Mouse (Mus musculus) neural tube, embryonic 12.5 days (tissue): ENCODE measurements at regions not wholly inside any gene's neighbourhood (a gene's known extent, or its start where the extent isn't known, plus 50 kb on each side); places are given as distances from the start of the nearest gene placed in this dataset.
A peak's percentile ranks its signal among the peaks of the same experiment; 100 is the strongest.

ENCODE experiments used
- ATAC-seq: fragments of 200-750 bp; cut with Nextera tagmentation; 2 replicates; pipeline ENCODE4 v1.8.0; 2017; ENCODE audit warnings: low read depth, mild to moderate bottlenecking, moderate TSS enrichment, moderate library complexity; ENCODE audit not compliant: low FRiP score
- H3K27ac ChIP-seq: fragments of 300-500 bp; sonication (generic); 2 replicates; pipeline ENCODE4 v1.5.1; 2016
- H3K27me3 ChIP-seq: fragments of 300-500 bp; sonication (generic); replicated peaks from 2 replicates; pipeline ENCODE4 v1.6.1; 2016; ENCODE audit warnings: mild to moderate bottlenecking
- H3K36me3 ChIP-seq: fragments of 300-500 bp; sonication (generic); 2 replicates; pipeline ENCODE4 v1.6.1; 2016; ENCODE audit warnings: mild to moderate bottlenecking
- H3K4me1 ChIP-seq: fragments of 300-500 bp; sonication (generic); 2 replicates; pipeline ENCODE4 v1.6.1; 2016
- H3K4me2 ChIP-seq: fragments of 300-500 bp; sonication (generic); replicated peaks from 2 replicates; pipeline ENCODE4 v1.6.1; 2016; ENCODE audit warnings: mild to moderate bottlenecking
- H3K4me3 ChIP-seq: fragments of 300-500 bp; sonication (generic); 2 replicates; pipeline ENCODE4 v1.5.1; 2016
- H3K9ac ChIP-seq: fragments of 300-500 bp; sonication (generic); 2 replicates; pipeline ENCODE4 v1.6.1; 2016; ENCODE audit warnings: mild to moderate bottlenecking
- H3K9me3 ChIP-seq: fragments of 300-500 bp; sonication (generic); 2 replicates; pipeline ENCODE4 v1.6.1; 2016; ENCODE audit warnings: mild to moderate bottlenecking
- WGBS: fragments of 180-500 bp; shearing (Covaris S2); methylation state at CpG from one replicate; pipeline ENCODE4 v1.1.7; 2016; 5-methylcytosine and 5-hydroxymethylcytosine counted together

GRCm38 (mm10) chr9:87377921-87378320 is 122.6 kb upstream of the Cep162 start:
- Histone ChIP-seq H3K36me3 (no peaks in the 10 kb centered on the region), H3K9me3 (no peaks in the 10 kb centered on the region), H3K4me1 (no peaks in the 10 kb centered on the region), H3K4me2 (no peak overlapping the region), H3K27ac (no peak overlapping the region), H3K27me3 (no peaks in the 10 kb centered on the region), H3K9ac (no peak overlapping the region), H3K4me3 (no peak overlapping the region)
- ATAC-seq, result no peak
- WGBS, result 81% methylated on average over 7 of the region's 7 CpGs

GRCm38 (mm10) chr9:87376731-87377310 is 121.5 kb upstream of the Cep162 start:
- H3K9me3 ChIP-seq, result no peaks in the 10 kb centered on the region
- no peak overlapping the region for H3K27ac ChIP-seq
- H3K36me3 ChIP-seq, result no peaks in the 10 kb centered on the region
- no peak overlapping the region for H3K9ac ChIP-seq
- no peak overlapping the region for H3K4me2 ChIP-seq
- ATAC-seq, result no peak
- no peaks in the 10 kb centered on the region for H3K27me3 ChIP-seq
- WGBS, result 79% methylated on average over 10 of the region's 10 CpGs
- no peak overlapping the region for H3K4me3 ChIP-seq
- no peaks in the 10 kb centered on the region for H3K4me1 ChIP-seq

- Histone ChIP-seq H3K4me2 (no peak overlapping the region), H3K4me3 (no peak overlapping the region), H3K27me3 (no peaks in the 10 kb centered on the region), H3K27ac (no peak overlapping the region), H3K36me3 (no peaks in the 10 kb centered on the region), H3K4me1 (no peaks in the 10 kb centered on the region), H3K9ac (no peak overlapping the region), H3K9me3 (no peaks in the 10 kb centered on the region)
- WGBS, result 50% methylated on average over 4 of the region's 4 CpGs
- ATAC-seq, result no peak
These were observed 117.0 kb upstream of the Cep162 start for GRCm38 (mm10) chr9:87372251-87372905.

- WGBS, result 52% methylated on average over 4 of the region's 4 CpGs
- H3K4me3 ChIP-seq, result no peak overlapping the region
- ATAC-seq, result no peak
- no peaks in the 10 kb centered on the region for H3K9me3 ChIP-seq
- H3K27me3 ChIP-seq, result no peaks in the 10 kb centered on the region
- H3K4me1 ChIP-seq, result no peaks in the 10 kb centered on the region
- H3K9ac ChIP-seq, result no peak overlapping the region
- H3K27ac ChIP-seq, result no peak overlapping the region
- no peak overlapping the region for H3K4me2 ChIP-seq
- H3K36me3 ChIP-seq, result no peaks in the 10 kb centered on the region
These were observed 113.7 kb upstream of the Cep162 start for GRCm38 (mm10) chr9:87369059-87369458.

- no peak for ATAC-seq
- 50% methylated on average over 1 of the region's 1 CpGs for WGBS
- no peak overlapping the region for H3K4me3 ChIP-seq
- no peak overlapping the region for H3K9ac ChIP-seq
- H3K9me3 ChIP-seq, result no peaks in the 10 kb centered on the region
- H3K27me3 ChIP-seq, result no peaks in the 10 kb centered on the region
- H3K27ac ChIP-seq, result no peak overlapping the region
- H3K4me2 ChIP-seq, result no peak overlapping the region
- H3K4me1 ChIP-seq, result no peaks in the 10 kb centered on the region
- H3K36me3 ChIP-seq, result no peaks in the 10 kb centered on the region
These were observed 91.7 kb upstream of the Cep162 start for GRCm38 (mm10) chr9:87347008-87347407.

GRCm38 (mm10) chr9:87346278-87346882 is 91.0 kb upstream of the Cep162 start:
- no peak for ATAC-seq

GRCm38 (mm10) chr9:87341438-87341837 is 86.1 kb upstream of the Cep162 start:
- H3K4me1 ChIP-seq, result no peaks in the 10 kb centered on the region
- H3K9me3 ChIP-seq, result no peaks in the 10 kb centered on the region
- no peaks in the 10 kb centered on the region for H3K27me3 ChIP-seq
- no peak overlapping the region for H3K4me2 ChIP-seq
- H3K4me3 ChIP-seq, result no peak overlapping the region
- WGBS, result 89% methylated on average over 5 of the region's 5 CpGs
- H3K36me3 ChIP-seq, result no peaks in the 10 kb centered on the region
- H3K27ac ChIP-seq, result no peak overlapping the region
- no peak overlapping the region for H3K9ac ChIP-seq
- ATAC-seq, result no peak

More at GRCm38 (mm10) chr9:87346278-87346882, 91.0 kb upstream of the Cep162 start:
- no peaks in the 10 kb centered on the region for H3K36me3 ChIP-seq
- WGBS, result 74% methylated on average over 3 of the region's 3 CpGs
- H3K4me2 ChIP-seq, result no peak overlapping the region
- no peak overlapping the region for H3K27ac ChIP-seq
- no peak overlapping the region for H3K9ac ChIP-seq
- H3K27me3 ChIP-seq, result no peaks in the 10 kb centered on the region
- no peaks in the 10 kb centered on the region for H3K4me1 ChIP-seq
- H3K4me3 ChIP-seq, result no peak overlapping the region
- no peaks in the 10 kb centered on the region for H3K9me3 ChIP-seq

GRCm38 (mm10) chr9:87326374-87327295 is 71.3 kb upstream of the Cep162 start:
- Histone ChIP-seq H3K27ac (no peak overlapping the region), H3K4me3 (no peak overlapping the region), H3K36me3 (no peaks in the 10 kb centered on the region), H3K27me3 (no peaks in the 10 kb centered on the region), H3K9ac (no peak overlapping the region), H3K9me3 (no peaks in the 10 kb centered on the region), H3K4me1 (no peaks in the 10 kb centered on the region), H3K4me2 (no peak overlapping the region)
- ATAC-seq, result no peak
- 68% methylated on average over 6 of the region's 6 CpGs for WGBS

- no peak overlapping the region for H3K27ac ChIP-seq
- no peak overlapping the region for H3K4me3 ChIP-seq
- H3K36me3 ChIP-seq, result no peaks in the 10 kb centered on the region
- WGBS, result 67% methylated on average over 2 of the region's 2 CpGs
- H3K4me2 ChIP-seq, result no peak overlapping the region
- no peaks in the 10 kb centered on the region; the same call in 1 of the 2 replicates for H3K4me1 ChIP-seq
- H3K9me3 ChIP-seq, result no peaks in the 10 kb centered on the region
- no peaks in the 10 kb centered on the region for H3K27me3 ChIP-seq
- no peak overlapping the region for H3K9ac ChIP-seq
- ATAC-seq, result no peak
These were observed 68.4 kb upstream of the Cep162 start for GRCm38 (mm10) chr9:87323690-87324089.

- 0 out of 2 replicates have a peak, but pooled peaks have one; percentile 33 for ATAC-seq
- Histone ChIP-seq H3K4me1 (no peaks in the 10 kb centered on the region; the same call in 1 of the 2 replicates), H3K4me3 (no peak overlapping the region), H3K36me3 (no peaks in the 10 kb centered on the region), H3K27me3 (no peaks in the 10 kb centered on the region), H3K9ac (no peak overlapping the region), H3K9me3 (no peaks in the 10 kb centered on the region), H3K4me2 (no peak overlapping the region), H3K27ac (no peak overlapping the region)
- 74% methylated on average over 13 of the region's 13 CpGs for WGBS
These were observed 65.4 kb upstream of the Cep162 start for GRCm38 (mm10) chr9:87320758-87321157.

GRCm38 (mm10) chr9:87318767-87319166 is 63.4 kb upstream of the Cep162 start:
- Histone ChIP-seq H3K27me3 (no peaks in the 10 kb centered on the region), H3K27ac (no peak overlapping the region), H3K36me3 (no peaks in the 10 kb centered on the region), H3K9me3 (no peaks in the 10 kb centered on the region), H3K9ac (no peak overlapping the region), H3K4me1 (no peaks in the 10 kb centered on the region; the same call in 1 of the 2 replicates), H3K4me3 (no peak overlapping the region), H3K4me2 (no peak overlapping the region)
- WGBS, result 58% methylated on average over 7 of the region's 7 CpGs
- ATAC-seq, result no peak

- no peak overlapping the region for H3K9ac ChIP-seq
- H3K4me2 ChIP-seq, result no peak overlapping the region
- H3K27ac ChIP-seq, result no peak overlapping the region
- ATAC-seq, result no peak
- no peak overlapping the region for H3K4me3 ChIP-seq
- H3K9me3 ChIP-seq, result no peaks in the 10 kb centered on the region
- no peaks in the 10 kb centered on the region for H3K27me3 ChIP-seq
- WGBS, result 82% methylated on average over 6 of the region's 6 CpGs
- no peaks in the 10 kb centered on the region for H3K36me3 ChIP-seq
- no peaks in the 10 kb centered on the region for H3K4me1 ChIP-seq
These were observed 54.8 kb upstream of the Cep162 start for GRCm38 (mm10) chr9:87310150-87310549.
